20 mouse cellular contexts compared by ENCODE assay signal in the genomic region with DNA sequence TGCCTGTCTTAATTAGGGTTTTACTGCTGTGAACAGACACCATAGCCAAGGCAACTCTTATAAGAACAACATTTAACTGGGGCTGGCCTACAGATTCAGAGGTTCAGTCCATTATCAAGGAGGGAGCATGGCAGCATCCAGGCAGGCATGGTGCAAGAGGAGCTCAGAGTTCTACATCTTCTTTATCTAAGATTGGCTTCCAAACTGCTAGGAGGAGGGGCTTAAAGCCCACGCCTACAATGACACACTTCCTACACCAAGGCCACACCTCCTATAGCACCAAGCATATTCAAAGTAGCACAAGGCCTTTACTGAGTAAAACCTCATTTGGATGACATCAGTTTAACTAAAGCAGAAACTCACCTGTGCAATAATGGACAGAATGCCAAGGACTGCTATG. TPM values are rescaled to one million over a fixed set of nuclear protein-coding genes. Genes with fewer than 3 reads are reported as not detected.
DNase-seq lines count a peak whose midpoint lies in the region; ATAC-seq and TF ChIP-seq lines count a peak whose summit lies in the region.
"Had no signal": no experiment of that assay in that cellular context is flagged by ENCODE, and none has a peak within 500 bp of the region (broad histone marks: within the 10 kb centered on the region; RNA-seq: fewer than 3 reads in every experiment).

No protein-coding gene starts in this region.

- H3K27me3 ChIP-seq in heart, adult 2 months (ENCODE audit: control insufficient read depth, insufficient read depth, low read length) = no peaks in the 10 kb centered on the region
- H3K27me3 ChIP-seq in liver, embryonic 15.5 days = no peaks in the 10 kb centered on the region
- no peaks in the 10 kb centered on the region for H3K27me3 ChIP-seq in midbrain, embryonic 15.5 days (replicated peaks)
- H3K27me3 ChIP-seq in forebrain, embryonic 16.5 days (replicated peaks; ENCODE audit: control insufficient read depth, insufficient read depth, low read length) = no peaks in the 10 kb centered on the region
- H3K27me3 ChIP-seq: hindbrain, embryonic 13.5 days had no signal

- 75% methylated on average over 1 of the region's 1 CpGs for WGBS in heart, adult 2 months
- WGBS in liver, embryonic 15.5 days (ENCODE audit: insufficient replicate concordance) = 39% methylated on average over 1 of the region's 1 CpGs
- WGBS in midbrain, embryonic 15.5 days = 91% methylated on average over 1 of the region's 1 CpGs
- WGBS in forebrain, embryonic 16.5 days = 81% methylated on average over 1 of the region's 1 CpGs

- TF ChIP-seq EP300 in heart, adult 2 months (IDR thresholded peaks at IDR 0.05; ENCODE audit: insufficient read depth, low read depth, low read length) = no peak

- no peaks in the 10 kb centered on the region for H3K9me3 ChIP-seq in liver, embryonic 15.5 days (replicated peaks)
- no peaks in the 10 kb centered on the region for H3K9me3 ChIP-seq in midbrain, embryonic 15.5 days
- no peaks in the 10 kb centered on the region for H3K9me3 ChIP-seq in forebrain, embryonic 16.5 days (ENCODE audit: control insufficient read depth, low read length)
- H3K9me3 ChIP-seq: hindbrain, embryonic 13.5 days had no signal

- ATAC-seq in common myeloid progenitor, adult 5-6 weeks (replicated peaks; ENCODE audit: low read depth, poor library complexity, severe bottlenecking) = peak; percentile 50; the same call in 1 of the 2 replicates
- peak; percentile 66; the same call in 1 of the 2 replicates for ATAC-seq in liver, embryonic 15.5 days (ENCODE audit: insufficient read depth)
- ATAC-seq in midbrain, embryonic 15.5 days (replicated peaks) = no peak
- ATAC-seq in forebrain, embryonic 16.5 days = no peak

- intact Hi-C loops in heart, adult 2 months (cut with DNase I) = no loop called here

- DNase-seq in heart, adult 2 months = no peak
- no peak for DNase-seq in heart, adult 9 months (ENCODE audit: low spot score in 2 of 2)
- DNase-seq in thymus, postnatal 4 days = no peak
- DNase-seq in thymus, postnatal 0 days (ENCODE audit: low spot score) = no peak
- DNase-seq: cerebellum, postnatal 25 days; gastrocnemius, postnatal 36 days; kidney, adult 11 months; kidney, postnatal 25 days; lung, postnatal 4 days; midbrain, embryonic 14.5 days; right cerebral cortex, postnatal 25 days had no signal

- H3K4me1 ChIP-seq in heart, adult 2 months (ENCODE audit: control insufficient read depth, insufficient read depth, low read length) = peaks cover 8% of the 10 kb centered on the region
- H3K4me1 ChIP-seq in liver, embryonic 15.5 days (replicated peaks) = 0 out of 2 replicates have a peak, but pooled peaks cover 8% of the 10 kb centered on the region
- no peaks in the 10 kb centered on the region for H3K4me1 ChIP-seq in midbrain, embryonic 15.5 days
- H3K4me1 ChIP-seq in forebrain, embryonic 16.5 days (replicated peaks; ENCODE audit: control insufficient read depth, insufficient read depth, low read length) = no peaks in the 10 kb centered on the region

- no peak overlapping the region for H3K4me2 ChIP-seq in liver, embryonic 15.5 days
- H3K4me2 ChIP-seq in midbrain, embryonic 15.5 days = no peak overlapping the region
- H3K4me2 ChIP-seq in forebrain, embryonic 16.5 days (ENCODE audit: low read length) = no peak overlapping the region
- H3K4me2 ChIP-seq: hindbrain, embryonic 13.5 days had no signal

- H3K36me3 ChIP-seq in heart, adult 2 months (ENCODE audit: control insufficient read depth, insufficient read depth, low read length) = peaks cover 22% of the 10 kb centered on the region
- H3K36me3 ChIP-seq in liver, embryonic 15.5 days (replicated peaks) = peaks cover 91% of the 10 kb centered on the region
- H3K36me3 ChIP-seq in midbrain, embryonic 15.5 days (replicated peaks) = peaks cover 51% of the 10 kb centered on the region
- H3K36me3 ChIP-seq in forebrain, embryonic 16.5 days (ENCODE audit: control insufficient read depth, insufficient read depth) = peaks cover 27% of the 10 kb centered on the region

- no peaks in the 10 kb centered on the region for H3K79me2 ChIP-seq in heart, adult 2 months (replicated peaks; ENCODE audit: control insufficient read depth, insufficient read depth, low read length)

- no peak for TF ChIP-seq CTCF in heart, adult 2 months (IDR thresholded peaks at IDR 0.05)

- H3K9ac ChIP-seq in heart, adult 2 months (ENCODE audit: low read depth, low read length) = no peak overlapping the region
- no peak overlapping the region for H3K9ac ChIP-seq in liver, embryonic 15.5 days
- no peak overlapping the region for H3K9ac ChIP-seq in midbrain, embryonic 15.5 days
- no peak overlapping the region for H3K9ac ChIP-seq in forebrain, embryonic 16.5 days (replicated peaks; ENCODE audit: low read depth, low read length)
- H3K9ac ChIP-seq: hindbrain, embryonic 13.5 days had no signal

- peak overlapping the region; percentile 86 for H3K27ac ChIP-seq in heart, adult 2 months
- no peak overlapping the region for H3K27ac ChIP-seq in liver, embryonic 15.5 days (replicated peaks)
- no peak overlapping the region for H3K27ac ChIP-seq in midbrain, embryonic 15.5 days
- no peak overlapping the region for H3K27ac ChIP-seq in forebrain, embryonic 16.5 days (ENCODE audit: low read length)
- H3K27ac ChIP-seq: hindbrain, embryonic 13.5 days had no signal

- no peak for TF ChIP-seq POLR2A in heart, adult 2 months (IDR thresholded peaks at IDR 0.05; ENCODE audit: insufficient read depth, low read depth, low read length)

- no peak overlapping the region for H3K4me3 ChIP-seq in heart, adult 2 months
- H3K4me3 ChIP-seq in liver, embryonic 15.5 days (replicated peaks) = no peak overlapping the region
- H3K4me3 ChIP-seq in midbrain, embryonic 15.5 days = no peak overlapping the region
- no peak overlapping the region for H3K4me3 ChIP-seq in forebrain, embryonic 16.5 days (replicated peaks; ENCODE audit: low read length)
- H3K4me3 ChIP-seq: hindbrain, embryonic 13.5 days had no signal

RNA-seq across cellular contexts. Expression of gene Mfsd14a, which starts 22.5 kb away (rescaled TPM):
- total RNA-seq in heart, adult 2 months (2021) = 10 to 100 TPM; 17.5 to 19.5 TPM
- polyA plus RNA-seq in heart, adult 2 months (2012; rRNA removed) = 12.0 and 23.5 TPM in 2 replicates
- 84.3 and 91.0 TPM in 2 replicates for total RNA-seq in common myeloid progenitor, adult 5-6 weeks (2017)
- polyA plus RNA-seq in liver, embryonic 15.5 days (2015; fragmentation: Nextera tagmentation; extraction: Ambion mirVana) = 33.3 and 34.9 TPM in 2 replicates
- polyA plus RNA-seq in midbrain, embryonic 15.5 days (2015; fragmentation: Nextera tagmentation; extraction: Ambion mirVana) = 62.9 and 64.0 TPM in 2 replicates
- 77.2 and 81.1 TPM in 2 replicates for polyA plus RNA-seq in forebrain, embryonic 16.5 days (2015; fragmentation: Nextera tagmentation; extraction: Ambion mirVana)
- polyA plus RNA-seq in thymus, postnatal 0 days (2015; fragmentation: Nextera tagmentation; extraction: Ambion mirVana) = 68.6 and 69.9 TPM in 2 replicates

RNA-seq across cellular contexts. Expression of gene Trmt13, which starts 25.6 kb away (rescaled TPM):
- 1 to 10 TPM; 5.4 to 5.5 TPM for total RNA-seq in heart, adult 2 months (2021)
- 3.6 and 7.3 TPM in 2 replicates for polyA plus RNA-seq in heart, adult 2 months (2012; rRNA removed)
- 47.6 and 51.1 TPM in 2 replicates for total RNA-seq in common myeloid progenitor, adult 5-6 weeks (2017)
- 7.3 and 8.2 TPM in 2 replicates for polyA plus RNA-seq in liver, embryonic 15.5 days (2015; fragmentation: Nextera tagmentation; extraction: Ambion mirVana)
- polyA plus RNA-seq in midbrain, embryonic 15.5 days (2015; fragmentation: Nextera tagmentation; extraction: Ambion mirVana) = 23.9 and 31.3 TPM in 2 replicates
- polyA plus RNA-seq in forebrain, embryonic 16.5 days (2015; fragmentation: Nextera tagmentation; extraction: Ambion mirVana) = 28.4 and 35.2 TPM in 2 replicates
- polyA plus RNA-seq in thymus, postnatal 0 days (2015; fragmentation: Nextera tagmentation; extraction: Ambion mirVana) = 25.0 and 30.6 TPM in 2 replicates

RNA-seq across cellular contexts. Expression of gene Gm43191, which starts 41.0 kb away (rescaled TPM):
- total RNA-seq in heart, adult 2 months (2021) = 1 to 10 TPM in 1 of 2 experiments, under 1 TPM in 1; 0.78 to 1.5 TPM
- polyA plus RNA-seq in heart, adult 2 months (2012; rRNA removed) = not detected in 2 replicates
- not detected in 2 replicates for total RNA-seq in common myeloid progenitor, adult 5-6 weeks (2017)
- not detected in 2 replicates for polyA plus RNA-seq in liver, embryonic 15.5 days (2015; fragmentation: Nextera tagmentation; extraction: Ambion mirVana)
- polyA plus RNA-seq in midbrain, embryonic 15.5 days (2015; fragmentation: Nextera tagmentation; extraction: Ambion mirVana) = not detected in 2 replicates
- polyA plus RNA-seq in forebrain, embryonic 16.5 days (2015; fragmentation: Nextera tagmentation; extraction: Ambion mirVana) = not detected in 2 replicates
- not detected in 2 replicates for polyA plus RNA-seq in thymus, postnatal 0 days (2015; fragmentation: Nextera tagmentation; extraction: Ambion mirVana)
- total RNA-seq: gastrocnemius, postnatal 36 days; left cerebral cortex, postnatal 14 days; liver, adult 2 months had no signal
- polyA plus RNA-seq: embryonic facial prominence, embryonic 11.5 days; heart, embryonic 16.5 days; liver, adult 2 months; midbrain, embryonic 14.5 days had no signal

RNA-seq across cellular contexts. Expression of gene Sass6, which starts 45.2 kb away (rescaled TPM):
- total RNA-seq in heart, adult 2 months (2021) = 1 to 10 TPM; 2.0 TPM
- polyA plus RNA-seq in heart, adult 2 months (2012; rRNA removed) = 0.76 and 1.4 TPM in 2 replicates
- total RNA-seq in common myeloid progenitor, adult 5-6 weeks (2017) = 49.8 and 57.5 TPM in 2 replicates
- 17.0 and 18.5 TPM in 2 replicates for polyA plus RNA-seq in liver, embryonic 15.5 days (2015; fragmentation: Nextera tagmentation; extraction: Ambion mirVana)
- 12.5 and 13.9 TPM in 2 replicates for polyA plus RNA-seq in midbrain, embryonic 15.5 days (2015; fragmentation: Nextera tagmentation; extraction: Ambion mirVana)
- polyA plus RNA-seq in forebrain, embryonic 16.5 days (2015; fragmentation: Nextera tagmentation; extraction: Ambion mirVana) = 18.2 and 19.3 TPM in 2 replicates
- 21.7 and 23.7 TPM in 2 replicates for polyA plus RNA-seq in thymus, postnatal 0 days (2015; fragmentation: Nextera tagmentation; extraction: Ambion mirVana)

Comparison
In these comparisons a context has a peak if more than half of its experiments do, and no peak if none do; other contexts are left out.
1. ATAC-seq: peak in common myeloid progenitor, adult 5-6 weeks (single experiment) and liver, embryonic 15.5 days (single experiment); none in midbrain, embryonic 15.5 days (single experiment) and forebrain, embryonic 16.5 days (single experiment).